Mouse (Mus musculus): ENCODE results near the gene Lig4. TPM values are rescaled to one million over a fixed set of nuclear protein-coding genes. Genes with fewer than 3 reads are reported as not detected.

Lig4 gene
- 1 to 10 TPM; 1.8 to 2.7 TPM for total RNA-seq (2023)

DNA sequence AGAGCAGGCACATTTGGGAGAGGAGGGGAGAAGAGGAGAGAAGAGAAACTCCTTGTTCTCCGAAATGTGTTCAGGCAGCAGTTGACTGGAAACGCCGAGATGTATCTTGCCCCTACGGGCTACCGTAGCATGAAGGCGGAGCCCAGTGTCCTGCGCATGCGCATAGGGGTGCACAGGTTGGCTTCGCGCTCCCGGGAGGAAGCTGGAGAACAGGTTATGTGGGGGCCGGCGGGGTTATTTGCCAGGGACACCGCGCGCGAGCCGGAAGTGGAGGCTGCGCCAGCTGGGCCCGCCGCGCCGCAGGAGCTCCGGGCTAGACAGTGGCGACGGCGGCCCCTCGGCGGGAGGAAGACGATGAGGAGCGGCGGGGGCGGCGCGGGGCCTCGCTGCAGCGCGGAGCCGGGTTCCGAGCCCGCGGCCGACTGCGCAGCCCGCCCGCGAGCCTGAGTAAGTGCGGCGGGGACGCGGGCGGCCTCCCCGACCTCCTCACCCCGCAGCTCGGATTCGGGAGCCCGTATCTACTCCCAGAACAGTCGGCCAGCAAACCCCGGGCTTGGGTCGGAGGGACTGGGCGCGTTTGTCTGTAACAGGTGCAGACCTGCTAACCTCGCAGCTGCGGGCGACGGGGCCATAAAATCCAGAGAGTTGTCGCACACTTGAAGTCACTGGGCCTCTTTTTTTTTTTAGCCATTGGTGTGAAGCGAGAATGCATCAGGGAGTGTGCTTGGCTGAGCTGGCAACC is at the start of gene Lig4, which contains the start of gene Abhd13:
Lig4 (minus strand) TSS at position 114 of the 742 bp plus-strand sequence.
Abhd13 (plus strand) TSS at position 135 of the 742 bp plus-strand sequence.

DNA sequence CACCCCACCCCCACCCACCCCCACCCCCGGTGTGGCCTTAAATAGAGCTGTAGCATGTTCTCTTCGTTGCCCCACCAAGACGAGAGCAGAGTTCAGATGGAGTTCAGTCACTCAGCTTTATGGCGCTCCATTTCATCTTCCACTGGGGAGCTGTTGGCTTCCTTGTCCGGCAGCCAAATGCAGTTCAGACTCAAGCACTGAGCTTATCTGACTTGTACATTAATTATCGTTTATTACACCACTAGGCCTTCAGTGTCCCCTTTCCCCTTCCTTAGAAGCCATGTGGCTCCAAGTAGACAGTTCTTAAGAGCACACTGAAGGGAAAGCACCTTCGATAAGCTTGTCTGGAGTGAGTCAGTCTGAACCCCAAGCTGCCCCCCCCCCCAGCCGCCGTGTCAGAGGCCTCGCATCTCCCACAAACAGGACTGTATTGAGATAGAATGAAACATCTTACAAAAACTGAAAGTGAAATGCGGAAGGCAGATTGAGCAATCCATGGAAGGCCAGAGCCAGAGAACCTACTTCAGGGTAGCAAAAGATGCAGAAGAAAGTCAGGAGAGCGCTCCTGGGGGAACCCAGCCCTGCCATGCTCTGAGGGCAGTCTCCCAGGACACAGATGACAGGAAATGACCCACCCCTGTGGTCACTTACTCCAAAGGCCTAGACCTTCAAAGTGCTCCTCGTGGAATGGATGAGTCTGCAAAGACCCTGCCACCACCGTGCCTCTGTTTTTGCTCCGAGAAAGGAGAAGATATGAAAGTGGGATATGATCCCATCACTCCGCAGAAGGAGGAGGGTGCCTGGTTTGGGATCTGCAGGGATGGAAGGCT is 28.9 kb upstream of the Lig4 start, which contains the start of gene Tnfsf13b:
Tnfsf13b (plus strand) TSS at position 312 of the 830 bp plus-strand sequence.

Other genes with a start within 250 kb of the Lig4 start
- gene Fam155a, start 206.5 kb downstream of the Lig4 start, total RNA-seq (2023), result not detected
- not detected for gene Gm10217, start 113.4 kb downstream of the Lig4 start, total RNA-seq (2023)
- 10 to 100 TPM; 13.4 to 15.1 TPM for gene Abhd13, start within 50 bp of the Lig4 start, total RNA-seq (2023)
- gene Tnfsf13b, start 28.8 kb upstream of the Lig4 start, total RNA-seq (2023), result 10 to 100 TPM; 14.1 to 16.1 TPM
- gene Myo16, start 176.2 kb upstream of the Lig4 start, total RNA-seq (2023), result not detected

Data from monocyte, adult 59 days (primary cell).